Mouse (Mus musculus) E14TG2a.4 (cell line): ENCODE measurements at regions not wholly inside any gene's neighbourhood (a gene's known extent, or its start where the extent isn't known, plus 50 kb on each side); places are given as distances from the start of the nearest gene placed in this dataset.

Experiments
- CTCF ChIP-seq: conservative IDR thresholded peaks from 2 replicates; pipeline ENCODE4 v1.5.1; 2014; ENCODE audit warnings: low read length
- NANOG ChIP-seq: IDR thresholded peaks from 2 replicates; pipeline ENCODE4 v1.6.1; 2014; ENCODE audit warnings: borderline replicate concordance, low read length, mixed read lengths
- POU5F1 ChIP-seq: IDR thresholded peaks from 2 replicates; pipeline ENCODE4 v1.6.1; 2014; ENCODE audit warnings: low read length, borderline replicate concordance

- TF ChIP-seq CTCF (no peak), NANOG (peak; percentile 25; the same call in 1 of the 2 replicates), POU5F1 (no peak)
Measured at GRCm38 (mm10) chr2:50755616-50756450, 393.1 kb downstream of the Rnd3 start.
